Mouse (Mus musculus): ENCODE measurements around the gene Dtnb.
"Not testable (repeated sequence)": the region's sequence is repeated elsewhere in the genome, so short reads cannot be mapped to it uniquely, and the experiment has no call there.

Gene Dtnb

DNA sequence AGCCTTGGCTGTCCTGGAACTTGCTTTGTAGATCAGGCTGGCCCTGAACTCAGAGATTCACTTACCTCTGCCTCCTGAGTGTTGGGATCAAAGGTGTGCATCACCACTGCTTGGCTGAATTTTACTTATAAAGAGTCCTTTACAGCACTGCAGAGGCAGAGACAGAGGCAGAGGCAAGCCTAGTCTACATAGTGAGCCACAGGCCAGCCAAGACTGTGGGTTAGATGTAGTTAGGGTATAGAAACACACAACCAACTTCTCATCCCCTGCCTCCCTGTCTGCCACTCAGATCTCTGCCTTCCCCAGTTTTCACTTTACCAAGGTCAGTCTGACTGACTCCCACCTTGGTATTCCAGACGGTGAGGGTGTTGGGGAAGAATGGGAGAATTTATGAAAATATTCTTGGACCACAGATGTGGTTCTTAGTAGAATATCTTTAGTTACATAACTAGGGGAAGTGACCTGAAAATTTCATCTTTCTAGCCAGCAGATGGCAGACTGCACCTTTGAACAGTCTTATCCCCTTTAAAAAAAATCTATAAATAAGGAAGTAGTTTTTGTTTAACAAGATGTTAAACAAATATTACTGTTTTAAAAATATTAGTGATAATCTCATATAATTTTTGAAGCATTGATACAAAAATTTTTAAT is 88.9 kb downstream of the Dtnb start:
- no peak for DNase-seq (ENCODE audit: low spot score)

- no peak for DNase-seq (ENCODE audit: low spot score)
Observed at GRCm38 (mm10) chr12:3662660-3663059, 90.5 kb downstream of the Dtnb start.

DNA sequence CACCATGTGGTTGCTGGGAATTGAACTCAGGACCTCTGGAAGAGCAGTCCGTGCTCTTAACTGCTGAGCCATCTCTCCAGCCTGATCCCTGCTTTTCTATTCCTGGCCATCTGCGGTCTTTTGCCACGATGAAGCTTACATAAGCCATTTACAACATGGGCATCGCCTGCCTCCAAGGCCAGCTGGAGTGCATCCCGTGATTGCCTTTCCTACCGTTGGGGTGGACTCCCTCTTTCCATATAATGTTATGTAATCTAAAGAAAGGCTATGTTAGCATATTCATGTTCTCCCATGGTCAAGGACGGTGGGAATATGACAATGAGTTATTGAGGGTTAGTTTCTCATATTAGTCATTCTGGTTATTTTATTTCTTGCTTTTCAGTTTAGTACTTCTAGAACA is 91.2 kb downstream of the Dtnb start:
- DNase-seq (ENCODE audit: low spot score) = no peak

DNA sequence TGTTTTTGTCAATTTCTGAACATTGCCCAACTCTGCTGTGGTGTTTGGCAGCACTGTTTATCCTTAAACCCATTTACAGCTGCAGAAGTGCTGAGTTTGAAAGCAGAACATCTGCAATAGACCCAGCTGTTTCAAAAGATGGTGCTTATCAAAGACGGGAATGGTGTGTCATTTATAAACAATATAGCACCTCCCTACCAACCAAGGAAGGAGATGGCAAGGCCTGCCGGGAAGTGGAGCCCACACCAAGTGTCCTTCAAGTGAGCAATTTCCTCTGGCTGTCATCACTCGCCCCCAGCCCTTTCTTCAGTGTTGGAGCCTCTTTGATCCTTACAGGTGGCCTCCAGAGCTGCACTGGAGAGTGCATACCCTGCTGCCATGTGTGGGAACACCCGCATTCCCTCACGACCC is 97.8 kb downstream of the Dtnb start:
- DNase-seq (ENCODE audit: low spot score) = no peak

DNA sequence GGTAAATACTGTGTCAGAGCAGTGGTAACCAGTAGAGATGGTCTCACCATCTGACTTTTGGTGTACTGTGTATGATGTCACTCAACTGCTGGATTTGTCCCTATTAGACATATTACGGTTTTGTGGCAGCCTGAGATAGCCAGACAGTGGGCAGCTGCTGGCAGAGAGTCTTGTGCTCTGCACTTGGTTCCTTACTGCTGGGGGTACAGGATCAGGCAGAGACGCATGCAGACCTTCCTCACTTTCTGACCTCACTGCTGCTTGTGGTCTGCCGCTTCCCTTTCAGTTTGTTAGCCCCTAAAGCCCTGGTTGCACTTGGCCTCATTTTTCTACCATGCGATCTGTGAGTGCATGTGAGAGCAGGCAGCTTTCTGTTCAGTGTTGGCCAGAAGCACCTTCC is 98.9 kb downstream of the Dtnb start:
- no peak for DNase-seq (ENCODE audit: low spot score)

GRCm38 (mm10) chr12:3672786-3673185 is 100.6 kb downstream of the Dtnb start:
- no peak for DNase-seq (ENCODE audit: low spot score)

GRCm38 (mm10) chr12:3673886-3674285 is 101.7 kb downstream of the Dtnb start:
- DNase-seq (ENCODE audit: low spot score) = no peak

DNA sequence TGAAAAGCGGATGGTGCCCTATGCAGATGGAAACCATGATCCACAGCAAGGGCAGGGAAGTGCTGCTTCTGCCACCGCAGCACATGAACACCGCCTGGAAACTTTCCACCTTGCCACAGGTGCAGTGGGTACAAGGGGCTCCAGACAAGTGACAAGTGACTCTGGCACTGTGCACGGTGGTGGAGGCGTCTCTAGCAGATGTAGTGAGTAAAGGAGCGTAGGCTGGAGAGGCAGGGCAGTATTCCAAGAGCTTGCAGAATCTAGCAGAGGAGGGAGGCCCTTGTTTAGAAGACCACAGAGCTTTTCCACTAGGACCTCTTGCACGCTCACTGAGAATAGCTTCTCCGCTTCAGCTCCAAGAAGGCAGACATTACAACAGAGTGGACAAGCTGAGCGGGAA is 102.7 kb downstream of the Dtnb start:
- DNase-seq (ENCODE audit: low spot score) = no peak

DNA sequence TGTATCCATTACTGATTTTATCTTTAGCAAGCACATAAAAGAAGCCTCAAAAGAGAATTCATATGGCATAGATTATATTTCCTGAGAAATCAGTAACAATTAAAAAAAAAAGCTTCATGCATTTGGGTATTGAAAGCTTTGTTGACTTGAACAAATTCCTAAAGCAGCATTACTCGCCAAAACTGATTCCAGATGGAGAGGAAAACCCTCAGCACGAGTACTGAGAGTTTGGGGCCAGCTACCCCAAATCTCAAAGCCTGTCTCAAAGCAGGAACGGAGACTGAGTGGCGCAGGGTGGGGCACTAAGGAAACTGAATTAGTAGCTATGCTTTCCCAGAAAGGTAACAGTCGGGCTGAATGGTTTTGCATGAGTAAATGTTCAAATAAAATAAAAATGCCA is 108.5 kb downstream of the Dtnb start:
- no peak for DNase-seq (ENCODE audit: low spot score)

DNA sequence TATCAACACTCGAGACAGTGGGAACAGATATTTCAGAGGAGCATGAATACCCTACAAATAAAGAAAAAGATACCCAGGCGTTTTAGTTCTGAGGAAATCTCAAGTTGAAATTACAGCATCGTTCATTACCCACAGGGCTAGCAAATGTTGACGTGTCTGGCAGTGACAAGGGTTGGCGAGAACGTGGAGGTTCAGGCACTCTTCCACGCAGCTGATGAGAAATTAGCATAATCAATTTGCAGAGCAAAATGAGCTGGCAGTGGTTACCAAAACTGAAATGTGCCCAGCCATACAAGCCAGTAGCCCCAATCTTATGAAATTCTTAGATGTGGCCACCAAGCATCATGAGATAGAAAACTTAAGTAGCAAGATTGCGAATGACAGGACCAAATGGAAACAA is 110.9 kb downstream of the Dtnb start:
- no peak for DNase-seq (ENCODE audit: low spot score)

DNA sequence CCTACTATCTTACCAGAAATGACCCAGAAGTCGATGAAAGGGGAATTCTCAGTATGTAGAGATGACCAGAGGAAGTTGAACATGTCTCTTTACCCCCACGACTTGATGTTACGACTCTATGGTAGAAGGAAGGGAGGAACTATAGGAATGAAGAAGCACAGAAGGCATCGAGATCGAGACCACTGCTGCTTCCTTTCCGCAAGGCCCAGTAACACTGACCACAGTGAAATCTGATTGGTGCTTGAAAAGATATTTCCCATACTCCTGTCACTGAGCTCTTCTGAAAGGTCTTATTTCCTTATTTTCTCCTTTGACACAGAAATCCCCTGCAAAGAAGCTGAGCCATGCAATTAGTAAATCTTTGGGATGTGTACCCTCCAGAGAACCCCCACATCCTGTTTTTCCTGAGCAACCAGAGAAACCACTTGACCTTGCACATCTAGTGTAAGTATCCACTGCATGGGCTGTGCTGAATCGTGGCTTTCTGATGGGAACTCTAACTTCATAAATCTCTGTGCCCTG is 114.3 kb downstream of the Dtnb start:
- DNase-seq (ENCODE audit: low spot score) = no peak

GRCm38 (mm10) chr12:3690926-3691529 is 118.8 kb downstream of the Dtnb start:
- not testable (repeated sequence) for DNase-seq (ENCODE audit: low spot score)

DNA sequence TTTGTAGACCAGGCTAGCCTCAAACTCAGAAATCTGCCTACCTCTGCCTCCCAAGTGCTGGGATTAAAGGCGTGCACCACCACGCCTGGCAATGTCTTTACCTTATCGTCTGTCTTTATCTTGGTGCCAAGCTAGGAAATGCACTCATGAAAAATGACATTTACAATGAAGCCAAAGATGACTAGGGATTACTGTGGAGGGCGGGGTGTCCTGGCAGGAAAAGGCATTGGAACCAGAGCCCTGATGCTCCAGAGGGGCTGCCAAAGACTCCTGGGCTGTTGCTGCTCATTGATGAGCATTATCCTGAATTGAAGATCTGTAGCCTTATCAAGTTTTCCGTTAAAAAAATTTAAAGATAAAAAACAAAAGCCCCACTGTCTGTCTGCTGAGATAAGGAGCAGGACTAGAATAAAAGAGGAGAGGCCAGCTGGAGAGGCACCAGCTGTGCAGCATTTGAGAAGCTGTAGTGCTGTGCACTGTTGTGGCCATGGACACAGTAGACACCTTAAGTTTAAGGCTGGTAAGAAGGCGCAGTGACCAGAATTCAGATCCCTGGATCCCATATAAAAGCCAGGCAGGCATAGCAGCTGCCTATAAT is 120.7 kb downstream of the Dtnb start:
- DNase-seq (ENCODE audit: low spot score) = no peak

DNA sequence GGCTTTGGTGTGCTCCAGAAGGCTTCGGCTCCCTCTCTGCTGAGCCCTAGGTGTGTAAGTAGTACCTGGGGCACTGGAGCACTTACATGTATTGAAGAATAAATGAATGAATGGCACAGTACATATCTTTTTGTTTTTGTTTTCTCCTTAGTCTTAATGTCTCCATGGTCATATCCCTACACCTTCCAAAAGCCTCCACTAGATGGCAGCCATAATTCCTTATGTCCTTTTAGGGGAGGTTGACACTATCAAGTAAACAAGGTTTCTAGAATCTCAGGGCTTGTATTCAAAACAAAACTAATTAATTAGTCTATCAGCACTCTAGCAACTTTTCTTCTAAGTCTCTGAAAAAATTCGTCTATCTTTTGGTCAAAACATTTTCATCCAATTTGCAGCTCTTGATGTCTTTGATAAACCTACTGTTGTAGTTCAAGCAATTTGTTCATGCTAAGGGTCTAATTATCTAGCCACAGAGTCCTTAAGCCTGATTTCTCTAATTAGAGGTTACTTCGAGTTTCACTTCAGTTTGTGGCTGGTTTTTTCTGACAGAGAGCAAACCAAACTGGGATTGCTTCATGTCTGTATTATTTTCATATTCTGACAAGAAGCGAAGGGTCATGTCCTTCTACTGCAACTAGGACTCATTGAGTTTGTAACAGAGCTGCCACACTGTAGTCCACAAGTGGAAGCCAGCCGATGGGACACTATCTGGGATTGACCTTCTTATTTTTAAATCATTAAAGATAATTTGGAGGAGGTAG is 123.7 kb downstream of the Dtnb start:
- DNase-seq (ENCODE audit: low spot score) = no peak

DNA sequence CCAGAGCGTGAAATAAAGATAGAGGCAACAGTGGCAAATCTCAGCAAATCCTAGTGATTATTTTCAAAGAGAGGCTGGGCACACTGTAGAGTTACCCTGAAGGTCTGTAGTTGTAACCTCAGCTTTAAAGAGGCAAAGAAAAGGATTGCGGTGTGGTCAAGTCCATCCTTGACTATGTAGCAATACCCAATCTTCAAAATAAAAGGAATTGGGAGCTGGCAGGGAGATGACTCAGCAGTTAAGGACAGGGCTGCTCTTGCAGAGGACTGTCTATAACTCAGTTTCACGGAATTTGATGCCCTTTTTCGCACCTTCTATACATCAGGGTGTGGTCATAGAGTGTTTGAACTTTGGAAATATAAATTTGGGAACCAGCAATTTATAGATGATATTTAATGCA is 128.3 kb downstream of the Dtnb start:
- DNase-seq (ENCODE audit: low spot score) = no peak

- DNase-seq (ENCODE audit: low spot score) = no peak
Observed at GRCm38 (mm10) chr12:3702903-3703302, 130.7 kb downstream of the Dtnb start.

DNA sequence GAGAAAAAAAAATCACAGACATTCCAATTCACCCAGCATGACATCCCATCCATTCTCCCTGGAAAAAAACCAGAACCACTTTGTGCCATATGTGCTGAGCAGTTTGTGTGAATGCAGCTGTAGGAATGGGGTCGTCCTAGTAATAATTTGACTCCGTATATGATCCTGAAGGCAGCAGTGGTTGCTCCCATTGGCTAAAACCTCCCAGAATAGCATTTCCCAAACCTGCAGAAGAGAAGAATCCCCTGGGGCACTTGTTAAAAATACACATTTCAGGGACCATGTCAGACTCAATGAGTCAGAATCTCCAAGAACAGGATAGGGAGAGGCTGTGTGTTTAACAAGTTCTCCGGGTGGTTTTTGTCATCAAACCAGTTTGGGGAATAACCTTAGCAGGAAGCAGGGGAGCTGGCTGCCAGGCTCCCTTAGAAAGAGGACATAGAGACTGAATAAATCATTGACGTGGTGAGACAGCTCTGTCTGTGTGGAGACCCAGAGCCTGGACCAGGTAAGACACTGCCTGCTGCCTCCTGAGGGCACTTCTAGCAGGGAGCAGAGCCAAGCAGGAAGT is 147.1 kb downstream of the Dtnb start:
- no peak for DNase-seq (ENCODE audit: low spot score)

- DNase-seq (ENCODE audit: low spot score) = no peak
Observed at GRCm38 (mm10) chr12:3720527-3720926, 148.3 kb downstream of the Dtnb start.

DNA sequence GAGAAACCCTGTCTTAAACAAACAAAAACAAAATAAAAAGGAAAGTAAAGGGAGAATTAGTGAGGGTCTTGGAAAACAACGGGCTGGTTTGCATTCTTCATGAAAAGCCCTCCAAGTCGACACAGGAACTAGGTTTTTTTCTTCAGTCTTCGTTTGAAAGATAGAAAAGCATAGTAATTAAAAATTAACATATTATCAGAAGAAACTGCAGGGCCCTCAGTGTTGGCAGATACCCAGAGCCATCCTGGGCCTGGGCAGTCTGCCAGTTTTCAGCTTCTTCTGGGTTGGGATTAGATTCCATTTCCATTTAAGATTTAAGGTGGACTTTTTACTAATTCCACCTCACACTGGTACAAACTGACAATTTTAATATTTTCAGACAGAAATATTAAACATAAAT is 151.6 kb downstream of the Dtnb start:
- no peak for DNase-seq (ENCODE audit: low spot score)

- DNase-seq (ENCODE audit: low spot score) = no peak
Observed at GRCm38 (mm10) chr12:3724822-3725370, 152.7 kb downstream of the Dtnb start.

GRCm38 (mm10) chr12:3729521-3730075 is 157.4 kb downstream of the Dtnb start:
- no peak for DNase-seq (ENCODE audit: low spot score)
